Mouse (Mus musculus) c-Kit-negative CD71-positive TER-119-positive erythroid progenitor cells, embryonic 14.5 days (primary cell): Measurements from ENCODE around the gene Hint1.
"Not testable (repeated sequence)": the region's sequence is repeated elsewhere in the genome, so short reads cannot be mapped to it uniquely, and the experiment has no call there.

ENCODE experiments used
- DNase-seq: peaks from one replicate; pipeline ENCODE4 v3.0.0-alpha.2; 2013; ENCODE audit warnings: low read depth, low spot score

Hint1 gene

DNA sequence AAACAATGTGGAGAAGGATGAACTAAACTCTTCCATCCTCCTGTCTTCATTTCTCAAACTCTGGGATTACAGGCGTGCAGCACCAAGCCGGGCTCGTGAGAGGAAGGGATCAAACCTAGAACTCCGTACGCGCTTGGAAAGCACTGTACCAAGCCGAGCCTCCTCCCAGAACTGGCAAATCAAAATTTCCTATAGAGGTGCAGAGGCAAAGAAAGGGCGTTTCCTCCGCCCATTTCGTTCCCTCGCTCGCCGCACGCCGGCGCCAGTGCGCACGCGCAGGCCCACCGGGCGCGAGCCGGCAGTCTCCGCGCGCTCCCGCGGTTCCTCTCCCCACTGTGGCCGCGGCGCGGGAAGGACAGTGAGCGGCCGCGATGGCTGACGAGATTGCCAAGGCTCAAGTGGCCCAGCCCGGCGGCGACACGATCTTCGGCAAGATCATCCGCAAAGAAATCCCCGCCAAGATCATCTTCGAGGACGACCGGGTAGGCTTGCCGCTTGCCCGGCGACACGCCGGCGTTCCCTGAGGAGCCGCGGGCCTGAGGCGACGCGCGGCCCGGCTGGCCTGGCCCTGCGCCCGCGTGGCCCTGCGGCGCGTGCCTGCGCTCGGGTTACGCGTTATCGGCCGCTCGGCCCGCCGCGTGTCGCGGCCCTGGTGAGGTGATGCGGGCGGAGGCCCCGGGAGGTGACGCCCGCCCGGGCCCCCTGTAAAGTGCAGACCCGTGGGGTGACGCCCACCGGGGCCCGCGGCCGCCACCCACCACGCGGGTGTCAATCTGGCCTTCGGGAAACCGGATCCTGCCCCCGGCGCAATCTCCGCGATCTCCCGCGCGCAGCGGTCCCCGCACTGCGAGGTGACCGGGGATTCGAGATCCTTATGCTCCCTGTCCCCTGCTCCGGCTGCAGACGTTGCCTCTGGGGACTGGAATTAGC is at the start of gene Hint1:
Hint1 (plus strand) TSS at position 265 of the 930 bp plus-strand sequence.
- DNase-seq, result peak; percentile 82

DNA sequence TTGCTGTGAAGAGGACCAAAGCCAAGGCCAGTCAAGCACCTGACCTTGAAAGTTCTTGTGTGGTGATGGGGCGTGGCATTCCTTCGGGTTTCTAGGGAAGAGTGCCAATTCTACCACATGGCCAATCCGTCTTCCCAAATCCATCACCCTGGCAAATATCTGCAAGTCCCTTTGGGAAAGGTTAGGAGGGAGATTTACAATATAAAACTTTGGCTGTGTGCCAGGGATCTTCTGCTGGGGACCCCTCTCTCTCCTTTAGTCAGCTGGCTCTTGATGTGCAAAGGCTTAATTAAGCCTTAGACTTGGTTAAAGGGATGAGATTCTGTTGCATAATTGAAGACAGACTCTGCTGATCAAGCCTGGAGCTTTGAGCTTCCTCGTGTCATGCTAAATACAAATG is 48.7 kb upstream of the Hint1 start:
- DNase-seq, result no peak

DNA sequence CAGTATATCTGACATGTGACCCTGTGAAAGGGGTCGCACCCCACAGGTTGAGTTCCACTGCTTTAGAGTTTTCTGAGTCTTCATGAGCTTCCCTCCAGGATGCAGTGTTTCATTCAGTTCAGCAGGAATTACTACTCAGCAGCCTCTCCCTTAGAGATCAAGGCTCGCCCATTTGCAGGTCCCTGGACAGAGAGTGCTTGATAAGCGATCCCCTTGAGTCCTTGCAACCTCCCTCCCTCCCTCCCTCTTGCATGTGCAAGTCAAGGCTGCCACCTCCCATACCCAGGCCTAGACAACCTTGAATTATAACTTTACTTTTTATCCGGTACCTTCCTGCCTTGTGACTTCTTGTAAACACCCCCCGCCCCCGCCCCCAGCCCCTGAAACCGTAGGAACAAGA is 46.7 kb upstream of the Hint1 start:
- DNase-seq, result no peak

DNA sequence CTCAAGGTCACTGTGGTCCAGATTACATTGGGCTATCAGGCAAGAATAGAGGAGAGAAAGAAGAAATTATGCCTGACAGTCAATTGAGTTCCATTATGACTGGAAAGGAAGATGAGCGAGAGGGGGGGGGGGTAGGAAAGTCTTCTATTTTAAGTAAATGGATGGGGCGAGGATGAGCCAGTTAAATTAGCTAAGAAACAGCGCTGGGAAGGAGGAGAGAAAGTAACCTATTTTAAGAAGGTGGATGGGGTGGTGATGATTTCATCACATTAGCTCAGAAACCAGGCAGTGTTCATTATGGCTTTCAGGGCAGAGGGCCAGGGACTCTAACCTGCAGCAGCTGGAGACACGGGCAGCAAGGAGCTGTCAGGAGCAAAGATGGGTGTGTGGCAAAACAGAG is 42.7 kb upstream of the Hint1 start:
- no peak for DNase-seq

DNA sequence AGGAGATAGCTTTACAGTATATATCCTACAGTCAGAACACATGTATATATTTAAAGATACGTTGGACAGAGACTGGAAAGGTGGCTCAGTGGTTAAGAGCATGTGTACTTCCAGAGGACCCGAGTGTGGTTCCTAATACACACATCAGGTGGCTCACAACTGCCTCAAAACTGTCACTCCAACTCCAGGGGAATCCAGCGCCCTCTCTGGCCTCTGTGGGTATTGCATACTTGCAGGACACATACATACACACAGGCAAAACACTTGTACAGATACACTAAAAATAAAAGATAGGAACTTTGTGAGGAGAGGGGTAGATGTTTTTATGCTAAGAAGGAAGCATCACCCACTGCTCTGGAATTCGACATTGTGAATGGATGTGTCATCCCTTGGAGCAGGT is 40.4 kb upstream of the Hint1 start:
- DNase-seq, result no peak

DNA sequence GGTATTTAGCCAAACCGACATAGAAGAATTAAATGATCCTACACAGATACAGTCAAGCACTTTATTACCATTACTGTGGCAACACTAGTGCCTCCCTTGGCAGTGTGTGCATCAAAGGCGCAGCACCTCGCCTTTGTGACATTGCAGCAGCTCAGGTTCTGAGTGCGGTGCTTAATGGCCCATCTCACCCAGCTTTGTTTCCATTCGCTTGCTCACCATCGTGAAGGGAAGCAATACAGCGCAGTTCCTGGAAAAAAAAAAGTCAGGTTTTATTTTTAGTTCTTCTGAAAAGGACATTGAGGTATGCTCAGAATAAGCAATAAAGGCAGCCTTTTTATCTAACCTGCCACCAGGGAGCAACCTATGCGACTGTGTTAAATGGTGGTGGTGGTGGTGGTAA is 39.4 kb upstream of the Hint1 start:
- no peak for DNase-seq

DNA sequence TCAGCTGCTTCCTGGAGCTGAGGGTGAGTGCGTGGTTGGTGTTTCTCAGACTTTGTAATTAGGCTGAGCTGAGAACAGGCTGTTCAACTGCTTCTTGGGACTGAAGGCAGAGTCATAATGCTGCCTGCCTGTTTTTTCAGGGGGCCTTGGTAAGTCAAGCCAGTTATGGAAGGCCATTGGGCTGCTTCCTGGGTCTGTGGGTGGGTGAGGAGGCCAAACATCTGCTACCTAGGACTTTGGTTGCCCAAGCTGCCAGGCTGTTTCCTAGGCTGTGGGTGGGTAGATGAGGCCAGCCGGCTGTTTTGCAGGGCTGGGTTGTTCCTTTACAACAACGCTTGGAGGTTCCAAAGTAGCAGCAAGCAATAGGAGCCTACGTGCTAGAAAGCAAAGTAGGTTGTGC is 32.4 kb upstream of the Hint1 start:
- DNase-seq, result no peak

DNA sequence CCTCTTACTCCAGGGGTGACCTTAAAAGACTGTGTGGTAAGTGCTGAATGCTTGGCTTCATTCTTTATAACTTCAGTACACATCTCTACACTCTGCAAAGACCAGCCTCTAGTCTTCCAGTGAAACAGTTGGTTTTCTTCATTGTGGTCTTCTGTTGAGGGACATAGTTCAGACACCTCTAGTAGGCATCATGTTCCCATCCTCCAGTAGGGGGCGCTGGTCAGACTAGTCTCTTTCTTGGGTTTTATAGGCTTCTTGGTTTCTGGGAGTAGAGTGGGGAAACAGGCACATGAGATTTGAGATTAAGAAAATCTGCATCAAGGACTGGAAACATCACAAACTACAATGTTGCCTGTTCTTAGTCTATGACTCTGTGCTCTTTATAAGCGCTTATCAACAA is 31.6 kb upstream of the Hint1 start:
- DNase-seq, result peak; percentile 44

DNA sequence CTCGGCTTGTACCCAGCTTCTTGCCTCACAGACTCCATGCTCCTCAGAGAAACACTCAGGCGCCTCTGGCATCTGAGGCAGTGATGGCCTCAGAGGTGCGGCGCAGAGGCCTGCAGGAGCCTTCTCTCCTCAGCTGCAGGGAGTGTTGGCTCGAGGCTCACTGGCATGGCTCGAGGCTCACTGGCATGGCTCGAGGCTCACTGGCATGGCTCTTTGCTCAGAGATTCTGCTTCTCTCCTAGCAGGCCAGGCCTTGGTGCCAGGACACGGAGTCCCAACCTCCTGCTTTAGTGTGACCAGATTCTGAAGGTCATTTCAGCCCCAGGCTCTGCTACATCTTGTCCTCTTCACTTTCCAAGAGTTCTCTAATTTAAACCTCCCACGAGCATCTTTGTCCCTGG is 30.1 kb upstream of the Hint1 start:
- no peak for DNase-seq

DNA sequence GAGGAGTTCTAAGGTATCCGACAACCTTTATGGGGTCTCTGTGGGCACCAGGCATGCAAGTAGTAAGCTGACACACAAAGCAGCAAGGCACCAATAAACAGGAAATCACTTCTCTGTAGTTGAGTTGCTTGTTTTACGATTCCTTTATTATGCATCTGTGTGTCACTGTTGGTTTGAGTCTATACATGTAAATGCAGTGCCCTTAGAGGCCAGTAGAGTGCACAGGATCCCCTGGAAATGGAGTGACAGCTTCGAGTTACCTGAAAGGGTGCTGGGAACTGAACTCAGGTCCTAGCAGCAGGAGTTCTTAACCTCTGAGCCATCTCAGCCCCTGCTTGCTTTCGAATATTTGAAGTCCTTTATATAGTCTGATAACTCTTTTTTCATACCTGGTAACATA is 26.5 kb upstream of the Hint1 start:
- no peak for DNase-seq

DNA sequence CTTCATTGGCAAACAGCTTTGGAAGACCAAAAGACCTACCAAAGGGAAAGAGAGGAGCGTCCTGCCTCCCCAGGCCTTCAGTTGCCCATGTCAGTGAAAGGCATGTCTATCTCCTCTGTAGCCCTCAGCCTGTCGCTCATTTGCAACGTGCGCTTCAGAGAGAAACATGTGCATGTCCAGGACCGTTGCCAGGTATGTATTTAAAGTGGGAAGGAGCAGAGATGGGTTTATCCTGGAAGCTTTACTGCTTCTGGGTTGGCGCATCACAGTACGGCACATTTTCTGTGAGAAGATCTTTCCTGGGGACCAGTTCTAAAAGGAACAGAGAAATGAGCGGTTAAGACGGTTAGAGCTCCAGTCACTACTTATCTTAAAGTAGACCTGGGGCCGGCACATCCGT is 25.3 kb upstream of the Hint1 start:
- DNase-seq, result no peak

DNA sequence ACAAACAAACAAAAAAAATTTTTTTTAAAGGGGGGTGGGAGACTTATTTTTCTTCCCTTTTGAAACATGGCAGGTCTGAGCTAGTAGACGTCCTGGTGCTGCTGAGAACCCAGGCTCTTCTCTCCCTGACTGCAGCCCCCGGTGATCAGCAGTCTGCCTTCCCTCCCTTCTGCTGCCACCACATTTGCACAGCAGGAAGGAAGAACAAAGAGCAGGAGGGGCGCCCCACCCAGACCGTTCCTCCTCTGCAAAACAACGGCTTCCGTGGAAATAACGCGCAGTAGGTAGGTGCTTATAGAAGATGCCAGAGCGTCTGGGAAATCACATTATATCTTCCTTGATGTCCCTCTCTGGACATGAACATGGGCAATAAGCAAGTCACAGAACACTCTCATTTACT is 21.8 kb upstream of the Hint1 start:
- DNase-seq, result no peak

DNA sequence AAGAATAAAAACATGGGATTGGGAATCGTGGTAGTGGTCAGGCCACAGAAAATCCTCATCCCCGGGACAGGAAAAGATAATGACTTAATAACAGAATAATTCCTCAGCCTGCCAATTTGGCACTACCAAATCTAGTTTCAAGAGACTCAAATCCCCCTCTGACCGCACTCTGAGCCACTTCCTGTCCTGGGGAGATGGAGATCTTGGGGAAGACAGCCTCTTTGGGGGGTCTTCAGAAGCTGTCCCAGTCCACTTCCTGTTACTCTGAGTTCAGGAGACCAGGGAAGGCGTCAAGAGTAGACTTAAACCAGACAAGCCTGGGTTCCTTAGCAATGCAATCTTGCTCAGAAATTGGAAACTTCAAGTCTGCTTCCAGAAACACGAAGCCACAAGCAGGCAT is 21.2 kb upstream of the Hint1 start:
- DNase-seq, result no peak

DNA sequence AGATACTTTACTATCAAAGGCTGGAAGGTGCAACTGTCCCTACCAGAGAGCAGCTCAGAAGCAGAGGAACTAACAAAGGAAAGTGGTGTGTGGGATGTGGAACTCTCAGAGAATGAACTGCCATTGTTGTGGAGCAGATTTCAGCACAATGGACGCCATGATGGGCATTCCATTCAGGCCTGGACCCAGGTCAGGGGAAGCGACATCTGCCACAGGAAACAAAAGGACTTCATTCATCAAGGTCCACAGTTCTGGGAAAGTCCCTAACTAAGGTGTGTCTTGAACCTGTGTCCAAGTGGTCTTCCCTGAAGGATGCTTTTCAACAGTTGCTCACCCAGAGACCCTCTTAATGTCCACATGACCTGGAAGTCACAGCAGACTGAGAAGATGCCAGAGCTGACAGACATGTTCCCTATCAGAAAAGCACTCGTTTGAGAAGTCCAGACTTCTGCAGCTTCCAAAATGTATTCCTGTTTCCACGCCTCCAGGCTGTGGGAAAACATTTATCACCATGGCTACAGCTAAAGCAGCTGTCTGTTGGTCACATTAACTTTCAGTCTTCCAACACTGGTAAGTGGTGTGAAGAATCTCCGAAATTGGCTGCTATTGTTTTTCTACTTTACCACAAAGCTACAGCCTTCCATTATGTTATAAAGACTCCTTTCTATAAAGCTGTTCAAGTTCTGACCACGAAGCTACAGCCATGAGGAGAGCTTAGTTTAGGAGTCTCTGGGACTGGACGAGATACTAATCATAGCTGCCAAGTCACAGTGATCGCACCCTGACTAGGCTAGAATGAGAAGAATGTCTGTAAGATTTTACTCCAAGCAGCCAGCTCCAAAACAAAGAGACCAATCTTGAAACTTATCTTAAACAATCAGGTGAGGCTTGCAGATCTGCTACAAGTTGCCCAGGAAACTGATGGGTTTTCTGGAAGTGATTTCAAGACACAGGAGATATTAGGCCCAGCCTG is 20.4 kb upstream of the Hint1 start:
- no peak for DNase-seq

DNA sequence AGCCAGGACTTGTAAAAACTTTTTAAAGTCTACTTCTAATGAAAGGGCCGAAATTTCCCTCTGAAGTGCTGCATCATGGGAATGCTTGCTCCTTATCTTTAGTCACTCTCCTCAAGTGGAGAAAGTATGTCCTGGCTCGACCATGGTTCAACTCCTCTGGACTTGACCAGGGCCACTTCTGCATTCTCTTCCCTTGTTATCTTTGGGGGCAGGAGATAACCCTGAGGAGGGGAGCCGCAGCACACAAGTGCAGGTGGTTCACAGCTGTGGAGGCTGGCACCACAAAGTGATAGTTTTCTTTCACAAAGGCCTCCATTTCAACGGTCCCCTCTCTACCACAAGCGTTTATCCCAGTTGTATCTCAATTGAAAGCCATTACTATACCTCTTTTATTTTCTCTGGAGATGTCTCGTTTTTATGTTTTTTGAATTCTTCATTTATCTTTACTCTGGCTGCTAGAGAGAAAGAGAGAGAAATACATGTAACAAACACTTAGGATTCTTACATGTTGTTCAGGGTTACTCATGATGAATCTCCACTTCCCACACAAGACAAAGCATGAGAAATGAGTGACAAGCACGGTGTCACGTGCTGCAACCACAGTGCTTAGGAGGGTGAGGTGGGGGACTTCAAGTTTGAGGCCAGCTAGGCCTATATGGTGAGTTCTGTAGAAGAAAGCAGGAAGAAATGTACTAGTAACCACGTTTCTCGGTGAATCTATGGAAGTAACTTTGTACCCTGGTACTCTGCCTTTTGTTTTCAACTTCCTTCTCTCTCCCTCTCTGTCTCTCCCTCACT is 16.0 kb upstream of the Hint1 start:
- no peak for DNase-seq

DNA sequence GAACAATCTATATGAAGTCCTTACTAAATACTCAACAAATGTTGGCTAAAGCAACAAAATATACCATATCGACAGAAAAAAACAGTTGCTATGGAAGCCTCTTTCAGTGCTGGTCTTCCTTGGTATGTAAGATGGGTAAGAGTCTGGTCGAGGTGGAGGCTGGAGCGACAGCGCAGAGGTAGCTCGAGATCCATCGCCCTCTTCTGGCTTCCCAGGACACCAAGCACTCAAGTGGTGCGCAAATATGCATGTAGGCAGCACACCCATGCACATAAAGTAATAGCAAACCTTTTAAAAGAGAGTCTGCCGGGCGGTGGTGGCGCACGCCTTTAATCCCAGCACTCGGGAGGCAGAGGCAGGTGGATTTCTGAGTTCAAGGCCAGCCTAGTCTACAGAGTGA is 14.5 kb upstream of the Hint1 start:
- DNase-seq, result no peak

DNA sequence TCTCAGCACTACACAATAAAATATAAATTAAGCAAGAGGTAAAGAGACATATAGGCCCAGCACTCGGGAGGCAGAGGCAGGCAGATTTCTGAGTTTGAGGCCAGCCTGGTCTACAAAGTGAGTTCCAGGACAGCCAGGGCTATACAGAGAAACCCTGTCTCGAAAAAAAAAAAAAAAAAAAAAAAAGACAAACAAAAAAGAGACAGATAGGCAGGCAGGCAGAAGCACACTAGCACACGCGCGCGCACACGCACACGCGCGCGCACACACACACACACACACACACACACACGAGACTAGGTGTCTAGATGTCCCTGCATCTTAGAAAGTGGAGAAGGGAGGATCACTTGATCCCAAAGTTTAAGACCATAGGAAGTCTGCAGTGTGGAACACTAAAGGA is 7.3 kb upstream of the Hint1 start:
- not testable (repeated sequence) for DNase-seq

DNA sequence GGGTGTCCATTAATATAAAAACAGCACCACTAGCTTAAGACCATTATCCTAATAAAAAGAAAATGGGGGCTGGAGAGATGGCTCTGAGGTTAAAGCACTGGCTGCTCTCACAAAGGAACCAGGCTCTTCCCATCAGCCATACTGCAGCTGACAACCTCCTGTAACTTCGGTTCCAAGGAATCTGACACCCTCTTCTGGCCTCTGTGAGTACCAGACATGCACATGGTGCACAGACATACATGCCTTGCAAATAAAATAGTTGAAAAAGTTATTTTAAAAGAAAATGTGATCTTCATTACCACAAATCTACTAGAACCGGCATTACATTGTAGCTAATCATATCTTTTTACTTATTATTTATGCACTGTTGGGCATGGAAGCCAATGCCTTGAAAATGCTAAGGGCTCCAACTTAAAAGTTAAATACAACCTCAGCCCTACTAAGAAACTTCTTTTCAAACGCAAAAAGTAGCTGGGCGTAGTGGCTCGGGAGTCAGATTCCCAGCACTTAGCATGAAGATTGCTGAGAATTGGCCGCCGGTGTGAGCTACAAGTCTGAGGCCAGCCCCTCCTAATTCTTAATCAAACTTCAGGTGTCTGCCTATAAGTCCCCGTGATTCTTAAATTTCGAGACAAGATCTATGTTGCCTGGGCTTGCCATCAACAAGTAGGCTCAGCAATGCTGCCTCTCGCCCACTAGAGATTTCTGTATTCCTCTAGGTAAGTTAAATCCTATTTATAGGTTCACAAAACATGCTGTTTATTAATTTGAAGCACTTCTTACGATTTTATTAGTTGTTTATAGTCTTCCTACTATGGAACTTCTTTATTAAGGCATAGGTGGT is 6.6 kb upstream of the Hint1 start:
- DNase-seq, result no peak

DNA sequence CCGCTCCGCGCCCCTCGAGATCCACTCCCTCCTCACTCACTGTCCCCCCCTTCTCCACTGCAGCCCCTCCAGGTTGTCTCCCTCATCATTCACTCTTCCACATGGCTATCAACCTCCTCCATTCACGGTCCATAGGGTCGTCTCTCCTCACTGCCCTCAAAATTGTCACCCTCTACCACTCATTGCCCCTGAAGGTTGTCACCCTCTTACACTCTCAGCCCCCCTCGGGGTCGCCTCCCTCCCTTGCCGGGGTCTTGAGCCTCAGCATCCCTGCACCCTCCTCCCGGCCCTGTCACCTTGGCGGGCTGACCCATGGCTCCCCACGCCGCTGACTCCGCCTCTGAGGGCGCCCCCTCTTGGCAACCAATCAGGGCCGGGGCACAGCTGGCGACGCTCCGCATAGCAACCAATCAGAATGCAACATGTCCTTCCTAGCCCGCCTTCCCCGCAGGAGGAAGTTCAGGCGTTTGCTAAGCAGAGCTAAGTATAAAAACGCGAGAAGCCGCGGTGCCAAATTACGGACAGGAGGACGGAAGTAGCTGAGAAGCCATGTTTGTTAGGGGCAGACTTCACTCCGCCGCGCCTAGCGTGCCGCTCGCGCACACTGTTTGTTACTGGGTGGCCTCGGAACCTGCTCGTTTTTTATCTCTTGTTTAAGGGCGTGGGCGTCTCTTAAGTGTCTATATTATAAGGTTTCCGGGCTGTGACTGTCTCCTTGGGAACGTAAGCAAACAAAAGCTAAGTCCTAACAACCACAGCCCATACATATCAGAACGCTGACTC is 5.7 kb upstream of the Hint1 start, which contains the start of gene Lyrm7:
Lyrm7 (minus strand) TSS at position 661 of the 783 bp plus-strand sequence.
- peak; percentile 97 for DNase-seq
